Mouse (Mus musculus): ENCODE measurements around the gene Npcd. TPM values are rescaled to one million over a fixed set of nuclear protein-coding genes. Genes with fewer than 3 reads are reported as not detected.
"Not testable (repeated sequence)": the region's sequence is repeated elsewhere in the genome, so short reads cannot be mapped to it uniquely, and the experiment has no call there.

The Npcd gene
- polyA plus RNA-seq, 1 experiment from 2014 or later: 0.87 TPM

DNA sequence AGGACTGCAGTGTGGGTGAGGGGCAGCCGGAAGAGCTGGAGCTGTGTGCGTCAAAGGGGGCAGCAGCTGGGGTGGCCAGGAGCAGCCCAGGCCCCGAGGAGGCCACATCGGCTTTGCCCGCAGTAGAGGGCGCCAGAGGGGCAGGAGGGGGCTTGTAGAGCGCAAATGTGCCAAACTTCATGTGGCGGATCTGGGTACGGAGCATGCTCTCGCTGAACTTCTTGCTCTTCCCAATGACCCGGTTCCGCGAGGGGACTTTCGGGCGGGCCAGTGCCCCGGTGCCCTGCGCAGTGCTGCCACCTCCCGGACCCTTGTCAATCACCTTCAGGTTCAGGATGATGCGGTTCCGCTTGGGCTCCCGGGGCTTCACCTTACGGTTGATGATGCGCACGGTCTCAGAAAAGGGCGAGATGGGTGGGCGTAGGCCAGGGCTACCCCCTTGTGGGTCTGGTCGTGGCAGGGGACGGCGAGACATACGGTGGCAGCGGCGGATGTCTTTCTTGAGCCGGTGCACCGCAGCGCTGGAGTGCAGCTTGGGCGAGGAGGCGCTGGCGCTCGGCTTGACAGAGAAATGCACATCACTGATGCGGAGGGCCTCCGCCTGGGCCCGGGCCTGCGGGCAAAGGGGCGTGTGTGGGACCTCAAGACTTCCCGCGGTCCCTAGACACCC is 5.5 kb downstream of the Npcd start:
- peaks cover 43% of the 10 kb centered on the region for H3K36me3 ChIP-seq (replicated peaks)
- ATAC-seq (ENCODE audit: low FRiP score): no peak
- H3K9me3 ChIP-seq: no peaks in the 10 kb centered on the region
- H3K9ac ChIP-seq: no peak overlapping the region
- 63% methylated on average over 46 of the region's 46 CpGs for WGBS
- H3K4me3 ChIP-seq (replicated peaks): no peak overlapping the region
- peaks cover 81% of the 10 kb centered on the region for H3K4me1 ChIP-seq
- no peaks in the 10 kb centered on the region for H3K27me3 ChIP-seq
- 0 out of 2 replicates have a peak overlapping the region, but pooled peaks have one; percentile 19 for H3K27ac ChIP-seq
- peak overlapping the region; percentile 19; the same call in 1 of the 2 replicates for H3K4me2 ChIP-seq

DNA sequence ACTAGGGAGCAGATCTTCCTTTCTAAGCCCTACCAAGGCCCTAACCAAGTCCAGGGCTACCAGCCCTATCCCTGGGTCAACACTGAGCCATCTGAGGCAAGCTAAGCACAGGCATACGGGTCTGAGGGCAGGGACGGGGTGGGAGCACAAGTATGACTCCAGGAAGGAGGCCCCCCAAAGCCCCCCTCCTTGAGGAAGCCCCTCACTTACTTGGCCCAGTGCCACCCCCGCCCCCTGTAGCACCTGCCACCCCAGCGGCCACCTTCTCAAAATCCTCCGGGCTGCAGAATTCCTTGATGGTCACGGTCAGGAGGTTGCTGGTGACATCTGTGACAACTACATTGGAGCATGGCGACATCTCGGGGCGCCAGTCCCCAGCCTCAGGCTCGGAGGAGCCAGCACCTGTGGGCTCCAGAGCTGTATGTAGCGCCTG is 6.2 kb downstream of the Npcd start:
- no peaks in the 10 kb centered on the region for H3K27me3 ChIP-seq
- no peaks in the 10 kb centered on the region for H3K9me3 ChIP-seq
- no peak overlapping the region for H3K9ac ChIP-seq
- H3K4me1 ChIP-seq: peaks cover 78% of the 10 kb centered on the region
- H3K4me3 ChIP-seq (replicated peaks): no peak overlapping the region
- H3K36me3 ChIP-seq (replicated peaks): peaks cover 50% of the 10 kb centered on the region
- H3K27ac ChIP-seq: 0 out of 2 replicates have a peak overlapping the region, but pooled peaks have one; percentile 19
- WGBS: 88% methylated on average over 11 of the region's 11 CpGs
- no peak overlapping the region for H3K4me2 ChIP-seq
- ATAC-seq (ENCODE audit: low FRiP score): no peak

DNA sequence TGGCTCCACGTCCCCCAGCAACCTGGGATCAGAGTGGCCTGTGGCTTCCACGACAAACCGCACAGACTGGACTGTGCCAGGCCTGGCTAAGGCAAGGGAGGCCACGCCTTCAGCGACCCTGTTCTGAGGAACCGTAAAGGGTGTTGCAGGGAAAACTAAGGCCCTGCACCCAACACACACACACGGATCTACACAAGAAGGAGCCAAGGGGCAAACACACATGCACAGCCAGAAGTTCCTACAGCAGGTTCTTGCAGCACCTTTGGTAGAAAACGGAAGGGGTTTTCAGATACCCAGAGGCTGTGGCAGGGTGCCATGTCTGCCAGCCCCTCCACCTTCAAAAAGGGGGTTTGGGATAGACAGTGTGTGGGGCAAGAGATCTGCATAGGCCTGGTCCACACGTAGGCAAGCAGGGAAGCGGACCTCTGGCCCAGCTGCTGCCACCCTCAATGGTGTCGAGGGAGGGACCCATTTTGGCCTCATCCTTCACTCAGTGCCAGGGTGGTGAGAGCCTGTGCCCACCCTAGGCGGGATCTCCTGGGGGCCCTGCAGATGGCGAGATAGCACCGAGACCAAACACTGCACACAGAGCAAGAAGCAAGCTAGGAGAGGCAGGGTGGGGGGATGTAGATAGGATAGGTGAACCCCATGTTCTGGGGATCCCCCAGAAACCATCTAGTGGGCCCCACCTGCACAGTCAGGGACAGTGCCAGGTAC is 6.8 kb downstream of the Npcd start:
- H3K9ac ChIP-seq: 0 out of 2 replicates have a peak overlapping the region, but pooled peaks have one; percentile 36
- WGBS: 86% methylated on average over 14 of the region's 14 CpGs
- H3K4me1 ChIP-seq: peaks cover 77% of the 10 kb centered on the region

DNA sequence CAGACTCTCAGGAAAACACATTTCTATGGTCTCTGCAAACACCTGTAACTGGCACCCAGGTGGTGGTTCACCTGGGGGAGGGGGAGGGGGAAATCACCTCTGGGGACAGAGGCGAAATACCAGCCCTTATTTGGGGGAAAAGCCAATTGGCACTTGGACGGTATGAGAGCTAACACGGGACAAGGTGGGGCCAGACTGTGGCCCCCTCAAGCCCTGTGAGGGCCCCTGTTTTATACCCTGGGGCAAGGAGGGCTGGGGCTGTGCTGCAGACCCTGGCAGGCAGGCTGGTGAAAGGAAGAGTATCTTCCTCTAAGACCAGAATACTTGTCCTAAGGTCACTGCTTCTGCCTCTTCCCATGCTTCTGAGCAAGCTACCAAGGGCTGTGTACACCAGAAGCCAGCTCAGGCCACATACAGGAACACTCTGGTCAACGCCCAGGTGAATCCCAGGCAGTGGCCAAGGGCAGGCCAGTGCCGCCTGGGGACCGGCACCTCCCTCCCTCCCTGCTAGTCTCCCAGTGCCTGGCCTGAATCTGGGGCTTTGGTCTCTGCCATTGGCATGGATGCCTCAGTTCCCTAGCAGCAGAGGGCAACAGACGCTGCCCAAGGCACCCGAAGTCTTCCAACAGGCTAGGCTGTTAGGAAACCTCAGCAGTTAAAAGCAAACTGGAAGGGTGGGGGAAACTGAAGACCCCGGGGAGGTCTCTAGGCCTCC is 7.7 kb downstream of the Npcd start:
- no peak overlapping the region for H3K4me2 ChIP-seq
- H3K27me3 ChIP-seq: no peaks in the 10 kb centered on the region
- H3K4me1 ChIP-seq: peaks cover 70% of the 10 kb centered on the region
- peak overlapping the region; percentile 36; the same call in 1 of the 2 replicates for H3K9ac ChIP-seq
- ATAC-seq (ENCODE audit: low FRiP score): no peak
- no peak overlapping the region for H3K4me3 ChIP-seq (replicated peaks)
- WGBS: 94% methylated on average over 9 of the region's 9 CpGs
- no peak overlapping the region for H3K27ac ChIP-seq
- H3K36me3 ChIP-seq (replicated peaks): peaks cover 46% of the 10 kb centered on the region
- no peaks in the 10 kb centered on the region for H3K9me3 ChIP-seq

More for the DNA sequence above, 6.8 kb downstream of the Npcd start:
- Histone ChIP-seq H3K36me3 (replicated peaks) (peaks cover 51% of the 10 kb centered on the region), H3K4me2 (no peak overlapping the region), H3K9me3 (no peaks in the 10 kb centered on the region), H3K27me3 (no peaks in the 10 kb centered on the region), H3K4me3 (replicated peaks) (no peak overlapping the region), H3K27ac (no peak overlapping the region)
- ATAC-seq (ENCODE audit: low FRiP score): no peak

DNA sequence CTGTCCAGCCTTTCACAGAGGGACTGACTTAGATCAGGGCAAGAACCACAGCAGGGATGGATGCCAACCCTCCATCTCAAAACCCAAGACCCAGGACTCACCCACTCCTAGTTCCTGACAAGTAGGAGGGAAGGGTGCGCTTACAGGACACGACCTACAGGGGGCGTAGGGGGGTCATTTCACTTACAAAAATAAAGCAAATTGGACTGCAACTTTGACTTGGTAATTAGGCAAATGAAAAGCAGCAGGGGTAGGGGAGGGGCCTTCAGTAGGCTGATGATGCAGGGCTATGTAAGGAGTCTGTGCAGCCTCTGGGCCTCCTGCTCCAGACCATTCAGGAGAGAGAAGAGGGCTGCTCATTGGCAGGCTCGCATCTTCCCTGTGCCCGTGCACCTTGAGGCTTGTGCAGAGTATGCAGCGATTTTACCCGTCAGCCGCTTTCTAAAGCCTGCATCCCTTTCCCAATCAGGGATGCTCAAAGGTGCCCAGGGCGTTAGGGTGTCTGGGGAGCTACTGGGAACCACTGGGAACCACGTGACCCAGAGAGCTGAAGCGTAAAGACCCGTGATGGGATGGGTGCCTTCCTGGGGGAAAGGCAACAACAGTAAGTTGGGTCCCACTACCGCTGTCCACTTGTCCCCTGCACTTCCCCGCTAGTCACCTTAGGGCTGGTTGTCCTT is 8.8 kb downstream of the Npcd start:
- Histone ChIP-seq H3K9ac (no peak overlapping the region), H3K9me3 (no peaks in the 10 kb centered on the region), H3K27ac (peak overlapping the region; percentile 42; the same call in 1 of the 2 replicates), H3K27me3 (no peaks in the 10 kb centered on the region), H3K4me2 (no peak overlapping the region), H3K4me1 (peaks cover 62% of the 10 kb centered on the region), H3K36me3 (replicated peaks) (peaks cover 44% of the 10 kb centered on the region), H3K4me3 (replicated peaks) (no peak overlapping the region)
- WGBS: 59% methylated on average over 14 of the region's 14 CpGs
- no peak; the same call in 1 of the 2 replicates for ATAC-seq (ENCODE audit: low FRiP score)

DNA sequence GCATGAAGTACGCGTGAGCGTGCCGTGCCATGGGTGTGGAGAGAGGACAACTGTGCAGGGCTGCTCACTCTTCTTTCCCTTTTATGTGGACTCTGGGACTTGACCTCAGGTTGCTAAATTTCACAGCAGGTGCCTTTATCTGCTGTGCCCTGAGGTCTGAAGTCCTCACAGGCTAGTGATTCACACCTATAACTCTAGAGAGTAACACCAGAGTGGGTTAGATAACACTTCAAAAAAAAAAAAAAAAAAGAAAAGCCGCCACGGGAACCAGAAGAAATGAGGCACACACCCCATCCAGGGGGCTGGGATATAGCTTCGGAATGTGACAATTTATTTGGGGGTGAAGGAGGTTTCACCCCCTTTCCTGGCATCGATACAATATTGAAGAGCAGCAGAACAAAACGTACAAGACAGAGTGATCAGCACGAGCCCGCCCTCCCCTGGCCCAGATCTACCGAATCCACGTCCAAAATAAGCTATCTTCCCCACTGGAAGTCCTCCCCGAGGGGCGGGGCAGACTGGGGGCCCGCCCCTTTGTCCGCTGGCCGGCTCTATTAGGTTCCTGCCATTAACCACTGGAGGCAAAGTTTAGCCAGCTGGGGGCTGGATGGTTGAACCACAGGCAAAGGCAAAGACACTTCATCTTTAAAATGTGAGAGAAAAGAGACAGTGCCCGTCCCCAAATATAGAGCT is 10.3 kb downstream of the Npcd start:
- no peaks in the 10 kb centered on the region for H3K27me3 ChIP-seq
- no peak overlapping the region for H3K27ac ChIP-seq
- peaks cover 46% of the 10 kb centered on the region for H3K4me1 ChIP-seq
- H3K36me3 ChIP-seq (replicated peaks): peaks cover 40% of the 10 kb centered on the region
- no peak overlapping the region for H3K9ac ChIP-seq
- H3K4me2 ChIP-seq: no peak overlapping the region
- no peaks in the 10 kb centered on the region for H3K9me3 ChIP-seq
- no peak overlapping the region for H3K4me3 ChIP-seq (replicated peaks)
- ATAC-seq (ENCODE audit: low FRiP score): no peak
- 73% methylated on average over 19 of the region's 19 CpGs for WGBS

DNA sequence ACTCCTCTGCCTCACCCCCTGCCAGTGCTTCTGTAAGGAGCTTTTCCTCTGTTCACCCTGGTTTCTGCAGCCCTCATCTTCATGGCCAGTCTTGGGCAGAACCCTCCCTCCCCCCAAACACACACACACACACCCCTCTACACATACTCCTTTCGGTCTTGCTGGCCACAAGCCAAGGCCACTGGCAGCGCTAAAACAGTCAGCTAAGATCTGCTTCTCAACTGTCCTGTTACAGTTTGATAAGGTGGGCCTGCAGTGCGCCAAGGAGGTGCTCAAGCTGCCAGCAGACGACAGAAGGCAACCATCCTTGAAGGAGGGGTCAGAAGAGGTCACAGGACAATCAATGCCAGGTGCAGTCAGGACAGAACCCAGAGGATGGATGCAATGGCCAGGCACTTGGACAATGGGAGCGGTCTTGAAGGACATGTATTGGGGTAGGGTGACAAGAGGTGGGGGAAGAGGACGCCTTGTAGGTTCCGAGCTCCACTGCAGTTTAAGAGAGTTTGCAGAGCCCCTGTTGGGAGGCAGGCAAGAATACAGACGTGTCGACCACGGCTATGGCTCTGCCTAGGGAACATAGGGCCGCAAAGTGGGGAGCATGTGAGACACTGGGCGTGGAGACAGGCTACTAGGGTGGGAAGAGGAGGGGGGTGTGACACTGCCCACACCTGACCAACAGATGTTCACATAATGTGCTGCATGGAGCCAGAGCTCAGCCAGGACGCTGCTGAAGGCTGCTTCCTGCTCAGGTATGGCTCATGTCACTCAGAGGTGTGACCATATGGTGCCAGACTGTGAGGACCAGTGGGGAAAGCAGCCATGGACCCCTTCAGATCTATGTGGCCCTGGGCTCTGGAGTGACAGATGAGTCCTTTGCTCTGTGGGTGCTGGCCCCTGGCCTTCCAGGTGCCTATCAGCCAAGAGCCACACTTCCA is 11.5 kb downstream of the Npcd start:
- no peak for ATAC-seq (ENCODE audit: low FRiP score)
- Histone ChIP-seq H3K4me2 (no peak overlapping the region), H3K36me3 (replicated peaks) (peaks cover 28% of the 10 kb centered on the region), H3K9me3 (no peaks in the 10 kb centered on the region), H3K4me3 (replicated peaks) (no peak overlapping the region), H3K27me3 (no peaks in the 10 kb centered on the region), H3K9ac (no peak overlapping the region), H3K27ac (no peak overlapping the region), H3K4me1 (peaks cover 34% of the 10 kb centered on the region)
- WGBS: 80% methylated on average over 13 of the region's 13 CpGs

DNA sequence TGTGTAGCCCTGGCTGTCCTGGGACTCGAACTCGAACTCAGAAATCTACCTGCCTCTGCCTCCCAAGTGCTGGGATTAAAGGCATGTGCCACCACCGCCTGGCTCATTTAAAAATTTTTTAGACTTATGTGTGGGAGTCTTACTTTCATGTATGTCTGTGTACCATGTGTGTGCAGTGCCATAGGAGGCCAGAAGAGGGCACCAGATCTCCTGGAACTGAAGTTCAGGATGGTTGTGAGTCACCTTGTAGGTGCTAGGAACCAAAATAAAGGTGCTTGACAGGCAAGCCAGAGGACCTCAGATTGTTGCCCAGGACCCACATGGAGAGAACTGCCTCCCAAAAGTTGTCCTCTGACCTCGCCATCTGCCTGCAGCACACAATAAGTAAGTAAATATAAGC is 15.7 kb downstream of the Npcd start:
- Histone ChIP-seq H3K9ac (no peak overlapping the region), H3K4me3 (replicated peaks) (no peak overlapping the region), H3K4me1 (peaks cover 10% of the 10 kb centered on the region), H3K4me2 (no peak overlapping the region), H3K27me3 (no peaks in the 10 kb centered on the region), H3K27ac (no peak overlapping the region), H3K9me3 (no peaks in the 10 kb centered on the region), H3K36me3 (replicated peaks) (peaks cover 6% of the 10 kb centered on the region)
- no peak for ATAC-seq (ENCODE audit: low FRiP score)
- 90% methylated on average over 4 of the region's 4 CpGs for WGBS

DNA sequence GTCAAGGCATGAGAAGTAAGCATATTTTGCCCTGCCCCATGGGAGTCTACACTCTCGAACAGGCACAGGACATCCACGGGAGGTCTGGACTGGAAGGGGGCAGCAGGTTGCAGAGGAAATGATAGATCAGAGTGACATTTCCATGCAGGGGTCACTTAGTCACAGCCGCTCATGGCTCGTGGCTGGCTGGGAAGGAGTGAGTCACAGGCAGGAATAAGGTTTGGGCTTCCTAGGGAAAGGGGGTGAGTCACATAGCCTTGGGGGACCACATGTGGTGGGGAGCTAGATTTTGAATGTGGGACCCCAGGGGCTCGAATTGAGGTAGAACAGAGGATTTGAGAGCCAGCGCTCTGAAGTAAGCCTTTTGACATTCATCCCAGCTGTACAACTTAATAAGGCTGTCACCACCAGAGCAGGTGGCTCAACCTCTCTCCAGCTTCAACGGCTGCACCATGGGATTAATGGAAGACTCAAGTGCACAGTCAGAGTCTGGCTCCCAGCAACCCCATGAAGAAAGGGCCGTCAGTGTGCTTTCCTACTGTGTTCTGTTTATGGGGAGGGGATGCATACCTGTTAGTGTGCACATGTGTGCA is 20.3 kb downstream of the Npcd start:
- 56% methylated on average over 8 of the region's 8 CpGs for WGBS
- peaks cover 11% of the 10 kb centered on the region; the same call in 1 of the 2 replicates for H3K27me3 ChIP-seq

DNA sequence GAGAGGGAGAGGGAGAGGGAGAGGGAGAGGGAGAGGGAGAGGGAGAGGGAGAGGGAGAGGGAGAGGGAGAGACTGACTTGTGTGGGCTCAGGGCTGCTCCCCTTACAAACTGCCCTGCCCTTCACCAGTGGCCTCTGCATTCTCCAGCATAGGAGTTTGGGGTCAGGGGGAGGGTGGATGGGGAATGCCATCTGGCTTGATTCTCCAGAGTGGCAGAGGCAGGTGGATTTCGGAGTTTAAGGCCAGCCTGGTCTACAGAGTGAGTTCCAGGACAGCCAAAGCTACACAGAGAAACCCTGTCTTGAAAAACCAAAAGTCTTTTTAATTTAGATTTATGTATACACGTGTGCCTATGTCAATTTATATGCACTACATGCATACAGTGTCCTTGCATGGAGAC is 21.2 kb downstream of the Npcd start:
- H3K9me3 ChIP-seq; H3K36me3 ChIP-seq (replicated peaks); H3K4me2 ChIP-seq; ATAC-seq (ENCODE audit: low FRiP score); H3K27ac ChIP-seq; H3K9ac ChIP-seq; H3K4me3 ChIP-seq (replicated peaks); H3K4me1 ChIP-seq: not testable (repeated sequence)
- peaks cover 14% of the 10 kb centered on the region for H3K27me3 ChIP-seq
- WGBS: 73% methylated on average over 2 of the region's 2 CpGs

More for the DNA sequence above, 20.3 kb downstream of the Npcd start:
- Histone ChIP-seq H3K4me3 (replicated peaks) (no peak overlapping the region), H3K4me2 (no peak overlapping the region), H3K4me1 (peaks cover 4% of the 10 kb centered on the region; the same call in 1 of the 2 replicates), H3K36me3 (replicated peaks) (no peaks in the 10 kb centered on the region), H3K9me3 (no peaks in the 10 kb centered on the region), H3K9ac (no peak overlapping the region), H3K27ac (no peak overlapping the region)
- ATAC-seq (ENCODE audit: low FRiP score): no peak
